Mouse (Mus musculus) forebrain, embryonic 14.5 days (tissue): ENCODE data around the gene Ube2g2. TPM values are rescaled to one million over a fixed set of nuclear protein-coding genes. Genes with fewer than 3 reads are reported as not detected.
A peak's percentile ranks its signal among the peaks of the same experiment; 100 is the strongest.

Experiments used
- ATAC-seq: fragments of 200-750 bp; cut with Nextera tagmentation; 2 replicates; pipeline ENCODE4 v1.8.0; 2017; ENCODE audit warnings: mild to moderate bottlenecking, moderate library complexity
- DNase-seq: peaks from one replicate; pipeline ENCODE4 v3.0.0-alpha.2; 2015; ENCODE audit warnings: low spot score
- H3K27ac ChIP-seq: fragments of 300-500 bp; sonication (generic); 2 replicates; pipeline ENCODE4 v1.5.1; 2014; ENCODE audit warnings: low read depth, mild to moderate bottlenecking, control low read depth, low read length, moderate library complexity
- H3K27me3 ChIP-seq: fragments of 300-500 bp; sonication (generic); replicated peaks from 2 replicates; pipeline ENCODE4 v1.6.1; 2014; ENCODE audit warnings: low read length, control low read depth, mixed read lengths; ENCODE audit not compliant: control insufficient read depth, insufficient read depth
- H3K36me3 ChIP-seq: fragments of 300-500 bp; sonication (generic); 2 replicates; pipeline ENCODE4 v1.6.1; 2014; ENCODE audit warnings: low read length, control low read depth; ENCODE audit not compliant: control insufficient read depth, insufficient read depth
- H3K4me1 ChIP-seq: fragments of 300-500 bp; sonication (generic); 2 replicates; pipeline ENCODE4 v1.6.1; 2014; ENCODE audit warnings: antibody characterized with exemption, low read length, control low read depth; ENCODE audit not compliant: control insufficient read depth, insufficient read depth
- H3K4me2 ChIP-seq: fragments of 300-500 bp; sonication (generic); 2 replicates; pipeline ENCODE4 v1.6.1; 2014; ENCODE audit warnings: mild to moderate bottlenecking, control low read depth, low read length
- H3K4me3 ChIP-seq: fragments of 300-500 bp; sonication (generic); 2 replicates; pipeline ENCODE4 v1.5.1; 2014; ENCODE audit warnings: low read depth, low read length, control low read depth
- H3K9ac ChIP-seq: fragments of 300-500 bp; sonication (generic); 2 replicates; pipeline ENCODE4 v1.6.1; 2014; ENCODE audit warnings: mild to moderate bottlenecking, low read length, control low read depth, moderate library complexity
- H3K9me3 ChIP-seq: fragments of 300-500 bp; sonication (generic); replicated peaks from 2 replicates; pipeline ENCODE4 v1.6.1; 2016; ENCODE audit warnings: low read length, control low read depth, mixed read lengths; ENCODE audit not compliant: control insufficient read depth
- WGBS: fragments of 180-500 bp; shearing (Covaris S2); extraction: QIAGEN DNeasy Blood & Tissue Kit; methylation state at CpG from one replicate; pipeline ENCODE4 v1.1.7; 2014; 5-methylcytosine and 5-hydroxymethylcytosine counted together
- polyA plus RNA-seq: library from polyadenylated mRNA; unstranded; fragments of >200 nt; fragmentation: Nextera tagmentation; extraction: Ambion mirVana; gene quantifications from 2 replicates; pipeline ENCODE4 v1.2.1, GENCODE M21; 2014

The Ube2g2 gene
- polyA plus RNA-seq, 1 experiment from 2014 or later = 73.6 TPM

GRCm38 (mm10) chr10:77587091-77587775 lies 34.8 kb upstream of the Ube2g2 start:
- peaks cover 9% of the 10 kb centered on the region; the same call in 1 of the 2 replicates for H3K4me1 ChIP-seq
- no peaks in the 10 kb centered on the region for H3K27me3 ChIP-seq
- DNase-seq (no peak), ATAC-seq (no peak)
- H3K9ac ChIP-seq = no peak overlapping the region
- no peak overlapping the region for H3K4me3 ChIP-seq
- WGBS = 94% methylated on average over 6 of the region's 6 CpGs
- H3K36me3 ChIP-seq = peaks cover 38% of the 10 kb centered on the region
- no peak overlapping the region for H3K4me2 ChIP-seq
- no peak overlapping the region for H3K27ac ChIP-seq
- no peaks in the 10 kb centered on the region for H3K9me3 ChIP-seq

DNA sequence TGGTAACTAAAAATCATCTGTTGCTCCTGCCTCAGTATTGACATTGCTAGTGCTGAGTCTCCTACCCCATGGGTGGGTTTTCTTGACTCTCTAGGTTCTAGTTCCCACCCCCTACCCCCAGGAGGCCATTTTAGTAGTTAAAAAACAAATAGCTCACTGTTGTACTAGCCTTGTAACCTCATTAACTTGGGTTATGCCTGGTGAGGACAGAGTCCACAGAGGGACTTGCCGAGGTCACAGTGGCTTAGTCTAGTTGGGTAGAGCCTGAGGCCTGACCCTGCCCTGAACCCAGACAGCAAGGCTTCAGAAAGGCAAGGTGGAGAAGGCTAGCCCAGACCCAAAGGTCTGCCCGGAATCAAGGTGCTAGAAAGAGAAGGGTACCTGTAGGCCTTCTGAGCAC lies 34.0 kb upstream of the Ube2g2 start:
- 95% methylated on average over 2 of the region's 2 CpGs for WGBS
- Histone ChIP-seq H3K4me1 (peaks cover 3% of the 10 kb centered on the region; the same call in 1 of the 2 replicates), H3K9me3 (no peaks in the 10 kb centered on the region), H3K4me3 (no peak overlapping the region), H3K9ac (no peak overlapping the region; the same call in 1 of the 2 replicates), H3K27ac (no peak overlapping the region), H3K4me2 (no peak overlapping the region), H3K27me3 (no peaks in the 10 kb centered on the region), H3K36me3 (peaks cover 46% of the 10 kb centered on the region)
- ATAC-seq (no peak), DNase-seq (no peak)

DNA sequence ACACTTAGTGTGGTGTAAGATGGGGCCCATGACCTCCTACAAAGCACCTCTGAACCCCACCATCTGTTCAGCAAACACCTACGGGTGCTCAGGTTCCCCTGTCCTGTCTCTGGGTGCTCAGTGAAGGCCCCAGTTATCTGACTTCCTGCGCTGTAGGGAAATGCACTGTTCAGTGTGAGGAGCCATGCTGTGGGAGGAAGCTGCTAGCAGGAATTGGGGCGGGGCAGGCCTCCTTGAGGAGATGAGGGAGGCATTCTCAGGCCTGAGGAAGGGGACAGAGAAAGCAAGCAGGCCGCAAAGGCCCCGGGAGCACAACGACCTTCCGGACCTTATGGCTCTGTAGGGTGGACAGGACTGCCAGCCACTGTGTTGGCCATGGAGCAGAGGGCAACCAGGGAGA lies 33.0 kb upstream of the Ube2g2 start:
- no peak overlapping the region for H3K4me3 ChIP-seq
- peaks cover 57% of the 10 kb centered on the region for H3K36me3 ChIP-seq
- H3K9me3 ChIP-seq = no peaks in the 10 kb centered on the region
- 89% methylated on average over 7 of the region's 7 CpGs for WGBS
- no peak for ATAC-seq
- no peaks in the 10 kb centered on the region for H3K4me1 ChIP-seq
- H3K27me3 ChIP-seq = no peaks in the 10 kb centered on the region
- H3K27ac ChIP-seq = no peak overlapping the region
- DNase-seq = no peak
- H3K9ac ChIP-seq = no peak overlapping the region
- no peak overlapping the region for H3K4me2 ChIP-seq

GRCm38 (mm10) chr10:77589749-77590148 lies 32.3 kb upstream of the Ube2g2 start:
- Histone ChIP-seq H3K27me3 (no peaks in the 10 kb centered on the region), H3K4me1 (no peaks in the 10 kb centered on the region), H3K4me3 (no peak overlapping the region), H3K4me2 (no peak overlapping the region), H3K9me3 (no peaks in the 10 kb centered on the region), H3K36me3 (peaks cover 62% of the 10 kb centered on the region), H3K27ac (no peak overlapping the region), H3K9ac (no peak overlapping the region)
- WGBS = 81% methylated on average over 8 of the region's 8 CpGs
- ATAC-seq = no peak
- DNase-seq = no peak

DNA sequence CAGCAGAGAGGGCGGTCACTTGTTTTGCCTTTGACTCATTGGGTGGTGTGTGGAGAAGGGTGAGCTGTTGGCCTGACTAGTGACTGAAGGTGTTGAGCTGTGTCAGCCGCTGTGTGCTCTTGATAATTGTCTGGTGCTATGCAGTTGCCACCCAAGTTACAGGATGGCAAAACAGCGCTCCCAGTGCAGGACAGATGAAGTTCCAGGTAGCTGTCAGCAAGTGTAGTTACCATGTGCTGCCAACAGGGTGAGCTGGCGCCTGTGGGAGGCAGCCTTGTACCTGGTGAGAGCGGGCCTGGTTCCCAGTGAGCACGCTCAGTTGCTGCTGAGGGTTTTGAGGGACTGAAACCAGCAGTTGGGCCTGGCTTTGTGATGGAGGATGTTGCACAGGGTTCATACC lies 31.3 kb upstream of the Ube2g2 start:
- Histone ChIP-seq H3K36me3 (peaks cover 70% of the 10 kb centered on the region), H3K9ac (no peak overlapping the region), H3K9me3 (no peaks in the 10 kb centered on the region), H3K27me3 (no peaks in the 10 kb centered on the region), H3K4me1 (no peaks in the 10 kb centered on the region), H3K4me2 (no peak overlapping the region), H3K27ac (no peak overlapping the region), H3K4me3 (no peak overlapping the region)
- WGBS = 37% methylated on average over 6 of the region's 6 CpGs
- ATAC-seq = 0 out of 2 replicates have a peak, but pooled peaks have one; percentile 20
- peak; percentile 44 for DNase-seq

GRCm38 (mm10) chr10:77591546-77591945 lies 30.5 kb upstream of the Ube2g2 start:
- H3K4me1 ChIP-seq = no peaks in the 10 kb centered on the region
- no peaks in the 10 kb centered on the region for H3K9me3 ChIP-seq
- ATAC-seq (no peak), DNase-seq (no peak)
- H3K4me2 ChIP-seq = no peak overlapping the region
- no peaks in the 10 kb centered on the region for H3K27me3 ChIP-seq
- WGBS = 46% methylated on average over 6 of the region's 6 CpGs
- no peak overlapping the region for H3K9ac ChIP-seq
- no peak overlapping the region for H3K27ac ChIP-seq
- no peak overlapping the region for H3K4me3 ChIP-seq
- H3K36me3 ChIP-seq = peaks cover 74% of the 10 kb centered on the region

- DNase-seq (no peak), ATAC-seq (no peak)
- Histone ChIP-seq H3K4me3 (no peak overlapping the region), H3K4me2 (no peak overlapping the region), H3K27ac (no peak overlapping the region), H3K27me3 (no peaks in the 10 kb centered on the region), H3K36me3 (peaks cover 71% of the 10 kb centered on the region), H3K9ac (no peak overlapping the region), H3K4me1 (no peaks in the 10 kb centered on the region), H3K9me3 (no peaks in the 10 kb centered on the region)
- WGBS = 88% methylated on average over 2 of the region's 2 CpGs
Measured at GRCm38 (mm10) chr10:77596060-77596459, 26.0 kb upstream of the Ube2g2 start.

GRCm38 (mm10) chr10:77603021-77603420 lies 19.1 kb upstream of the Ube2g2 start:
- Histone ChIP-seq H3K9me3 (no peaks in the 10 kb centered on the region), H3K4me3 (no peak overlapping the region), H3K4me2 (no peak overlapping the region), H3K36me3 (peaks cover 14% of the 10 kb centered on the region), H3K27ac (no peak overlapping the region), H3K9ac (no peak overlapping the region), H3K27me3 (no peaks in the 10 kb centered on the region), H3K4me1 (peaks cover 12% of the 10 kb centered on the region)
- WGBS = 49% methylated on average over 4 of the region's 4 CpGs
- DNase-seq (no peak), ATAC-seq (no peak)

DNA sequence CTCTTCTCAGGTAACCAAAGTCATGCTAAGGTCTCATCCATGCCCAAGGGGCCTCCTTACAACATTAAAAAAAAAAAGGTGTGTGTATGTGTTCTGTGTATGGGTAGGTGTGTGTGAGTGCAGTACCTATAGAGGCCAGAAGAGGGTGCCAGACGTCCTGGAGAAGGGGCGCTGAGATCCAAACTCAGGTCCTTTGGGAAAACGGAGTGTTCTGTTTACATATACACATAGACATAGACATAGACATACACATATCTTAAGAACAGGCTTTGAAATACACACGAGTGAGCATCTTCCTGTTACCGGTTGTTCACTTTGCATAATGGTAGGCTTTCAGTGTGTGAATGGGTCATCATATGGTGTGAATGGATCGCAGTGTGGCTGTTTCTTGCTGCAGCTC lies 18.0 kb upstream of the Ube2g2 start:
- DNase-seq (no peak), ATAC-seq (no peak)
- Histone ChIP-seq H3K9me3 (no peaks in the 10 kb centered on the region), H3K9ac (no peak overlapping the region), H3K4me3 (no peak overlapping the region), H3K4me2 (no peak overlapping the region), H3K27ac (no peak overlapping the region), H3K36me3 (peaks cover 3% of the 10 kb centered on the region), H3K27me3 (no peaks in the 10 kb centered on the region), H3K4me1 (peaks cover 12% of the 10 kb centered on the region)
- WGBS = 91% methylated on average over 6 of the region's 6 CpGs
